Mouse (Mus musculus): Measurements from ENCODE around the gene Arglu1. TPM values are rescaled to one million over a fixed set of nuclear protein-coding genes. Genes with fewer than 3 reads are reported as not detected.
A peak's percentile ranks its signal among the peaks of the same experiment; 100 is the strongest.

Arglu1 gene
- polyA plus RNA-seq (2015; fragmentation: Nextera tagmentation; extraction: Ambion mirVana) = 181 and 192 TPM in 2 replicates

GRCm38 (mm10) chr8:8690146-8691092, at the start of gene Arglu1:
TSS of gene Arglu1 (minus strand) at chr8:8690521.
- Histone ChIP-seq H3K4me3 (replicated peaks; ENCODE audit: low read length) (peak within 1 kb of the TSS; percentile 85), H3K27me3 (replicated peaks; ENCODE audit: control insufficient read depth, insufficient read depth, low read length) (no peaks in the 10 kb centered on the region)

GRCm38 (mm10) chr8:8737271-8737670, 47.0 kb upstream of the Arglu1 start:
- Histone ChIP-seq H3K4me2 (ENCODE audit: low read length) (no peak overlapping the region), H3K9ac (replicated peaks; ENCODE audit: low read depth, low read length) (no peak overlapping the region), H3K4me1 (replicated peaks; ENCODE audit: control insufficient read depth, insufficient read depth, low read length) (no peaks in the 10 kb centered on the region), H3K36me3 (ENCODE audit: control insufficient read depth, insufficient read depth) (no peaks in the 10 kb centered on the region), H3K27ac (ENCODE audit: low read length) (no peak overlapping the region), H3K4me3 (replicated peaks; ENCODE audit: low read length) (no peak overlapping the region), H3K27me3 (replicated peaks; ENCODE audit: control insufficient read depth, insufficient read depth, low read length) (no peaks in the 10 kb centered on the region), H3K9me3 (ENCODE audit: control insufficient read depth, low read length) (no peaks in the 10 kb centered on the region)
- ATAC-seq = no peak
- 74% methylated on average over 3 of the region's 3 CpGs for WGBS

More at GRCm38 (mm10) chr8:8690146-8691092, at the start of gene Arglu1:
- Histone ChIP-seq H3K4me1 (replicated peaks; ENCODE audit: control insufficient read depth, insufficient read depth, low read length) (peaks cover 34% of the 10 kb centered on the region), H3K36me3 (ENCODE audit: control insufficient read depth, insufficient read depth) (no peaks in the 10 kb centered on the region), H3K9me3 (ENCODE audit: control insufficient read depth, low read length) (no peaks in the 10 kb centered on the region), H3K9ac (replicated peaks; ENCODE audit: low read depth, low read length) (peak within 1 kb of the TSS; percentile 97), H3K27ac (ENCODE audit: low read length) (peak within 1 kb of the TSS; percentile 96), H3K4me2 (ENCODE audit: low read length) (peak within 1 kb of the TSS; percentile 69)
- ATAC-seq = peak; percentile 97
- WGBS = under 1% methylated on average over 59 of the region's 81 CpGs

- Histone ChIP-seq H3K9ac (replicated peaks; ENCODE audit: low read depth, low read length) (no peak overlapping the region), H3K4me1 (replicated peaks; ENCODE audit: control insufficient read depth, insufficient read depth, low read length) (no peaks in the 10 kb centered on the region), H3K36me3 (ENCODE audit: control insufficient read depth, insufficient read depth) (no peaks in the 10 kb centered on the region), H3K9me3 (ENCODE audit: control insufficient read depth, low read length) (no peaks in the 10 kb centered on the region), H3K27ac (ENCODE audit: low read length) (no peak overlapping the region), H3K4me3 (replicated peaks; ENCODE audit: low read length) (no peak overlapping the region), H3K27me3 (replicated peaks; ENCODE audit: control insufficient read depth, insufficient read depth, low read length) (no peaks in the 10 kb centered on the region), H3K4me2 (ENCODE audit: low read length) (no peak overlapping the region)
- ATAC-seq = no peak
- 82% methylated on average over 8 of the region's 8 CpGs for WGBS
Measured at GRCm38 (mm10) chr8:8736826-8737225, 46.5 kb upstream of the Arglu1 start.

GRCm38 (mm10) chr8:8733804-8734203, 43.5 kb upstream of the Arglu1 start:
- 43% methylated on average over 4 of the region's 4 CpGs for WGBS
- no peaks in the 10 kb centered on the region for H3K9me3 ChIP-seq (ENCODE audit: control insufficient read depth, low read length)
- no peak for ATAC-seq
- H3K36me3 ChIP-seq (ENCODE audit: control insufficient read depth, insufficient read depth) = no peaks in the 10 kb centered on the region
- H3K9ac ChIP-seq (replicated peaks; ENCODE audit: low read depth, low read length) = no peak overlapping the region
- H3K4me2 ChIP-seq (ENCODE audit: low read length) = no peak overlapping the region
- H3K27ac ChIP-seq (ENCODE audit: low read length) = no peak overlapping the region
- H3K27me3 ChIP-seq (replicated peaks; ENCODE audit: control insufficient read depth, insufficient read depth, low read length) = no peaks in the 10 kb centered on the region
- no peak overlapping the region for H3K4me3 ChIP-seq (replicated peaks; ENCODE audit: low read length)
- H3K4me1 ChIP-seq (replicated peaks; ENCODE audit: control insufficient read depth, insufficient read depth, low read length) = no peaks in the 10 kb centered on the region

GRCm38 (mm10) chr8:8728643-8729042, 38.3 kb upstream of the Arglu1 start:
- Histone ChIP-seq H3K27ac (ENCODE audit: low read length) (no peak overlapping the region), H3K4me1 (replicated peaks; ENCODE audit: control insufficient read depth, insufficient read depth, low read length) (no peaks in the 10 kb centered on the region), H3K36me3 (ENCODE audit: control insufficient read depth, insufficient read depth) (no peaks in the 10 kb centered on the region), H3K4me3 (replicated peaks; ENCODE audit: low read length) (no peak overlapping the region), H3K27me3 (replicated peaks; ENCODE audit: control insufficient read depth, insufficient read depth, low read length) (no peaks in the 10 kb centered on the region), H3K9me3 (ENCODE audit: control insufficient read depth, low read length) (no peaks in the 10 kb centered on the region), H3K4me2 (ENCODE audit: low read length) (no peak overlapping the region), H3K9ac (replicated peaks; ENCODE audit: low read depth, low read length) (no peak overlapping the region)
- 85% methylated on average over 2 of the region's 2 CpGs for WGBS
- peak; percentile 61 for ATAC-seq

GRCm38 (mm10) chr8:8726547-8726946, 36.2 kb upstream of the Arglu1 start:
- no peak for ATAC-seq
- no peak overlapping the region for H3K27ac ChIP-seq (ENCODE audit: low read length)
- 56% methylated on average over 2 of the region's 2 CpGs for WGBS

GRCm38 (mm10) chr8:8704813-8705212, 14.5 kb upstream of the Arglu1 start:
- Histone ChIP-seq H3K27me3 (replicated peaks; ENCODE audit: control insufficient read depth, insufficient read depth, low read length) (no peaks in the 10 kb centered on the region), H3K27ac (ENCODE audit: low read length) (no peak overlapping the region), H3K9me3 (ENCODE audit: control insufficient read depth, low read length) (no peaks in the 10 kb centered on the region), H3K4me1 (replicated peaks; ENCODE audit: control insufficient read depth, insufficient read depth, low read length) (no peaks in the 10 kb centered on the region), H3K4me2 (ENCODE audit: low read length) (no peak overlapping the region), H3K9ac (replicated peaks; ENCODE audit: low read depth, low read length) (no peak overlapping the region), H3K36me3 (ENCODE audit: control insufficient read depth, insufficient read depth) (no peaks in the 10 kb centered on the region), H3K4me3 (replicated peaks; ENCODE audit: low read length) (no peak overlapping the region)
- ATAC-seq = no peak
- WGBS = 83% methylated on average over 9 of the region's 9 CpGs

More at GRCm38 (mm10) chr8:8726547-8726946, 36.2 kb upstream of the Arglu1 start:
- no peaks in the 10 kb centered on the region for H3K27me3 ChIP-seq (replicated peaks; ENCODE audit: control insufficient read depth, insufficient read depth, low read length)
- no peaks in the 10 kb centered on the region for H3K9me3 ChIP-seq (ENCODE audit: control insufficient read depth, low read length)
- no peak overlapping the region for H3K4me2 ChIP-seq (ENCODE audit: low read length)
- H3K9ac ChIP-seq (replicated peaks; ENCODE audit: low read depth, low read length) = no peak overlapping the region
- H3K36me3 ChIP-seq (ENCODE audit: control insufficient read depth, insufficient read depth) = no peaks in the 10 kb centered on the region
- no peaks in the 10 kb centered on the region for H3K4me1 ChIP-seq (replicated peaks; ENCODE audit: control insufficient read depth, insufficient read depth, low read length)
- H3K4me3 ChIP-seq (replicated peaks; ENCODE audit: low read length) = no peak overlapping the region

GRCm38 (mm10) chr8:8703668-8704067, 13.3 kb upstream of the Arglu1 start:
- 84% methylated on average over 2 of the region's 2 CpGs for WGBS
- no peak overlapping the region for H3K4me3 ChIP-seq (replicated peaks; ENCODE audit: low read length)
- H3K27ac ChIP-seq (ENCODE audit: low read length) = no peak overlapping the region
- H3K4me1 ChIP-seq (replicated peaks; ENCODE audit: control insufficient read depth, insufficient read depth, low read length) = no peaks in the 10 kb centered on the region
- no peaks in the 10 kb centered on the region for H3K9me3 ChIP-seq (ENCODE audit: control insufficient read depth, low read length)
- no peak for ATAC-seq
- no peaks in the 10 kb centered on the region for H3K27me3 ChIP-seq (replicated peaks; ENCODE audit: control insufficient read depth, insufficient read depth, low read length)
- no peak overlapping the region for H3K9ac ChIP-seq (replicated peaks; ENCODE audit: low read depth, low read length)
- no peaks in the 10 kb centered on the region for H3K36me3 ChIP-seq (ENCODE audit: control insufficient read depth, insufficient read depth)
- no peak overlapping the region for H3K4me2 ChIP-seq (ENCODE audit: low read length)

GRCm38 (mm10) chr8:8700821-8701220, 10.5 kb upstream of the Arglu1 start:
- Histone ChIP-seq H3K4me2 (ENCODE audit: low read length) (no peak overlapping the region), H3K27me3 (replicated peaks; ENCODE audit: control insufficient read depth, insufficient read depth, low read length) (no peaks in the 10 kb centered on the region), H3K4me3 (replicated peaks; ENCODE audit: low read length) (no peak overlapping the region), H3K4me1 (replicated peaks; ENCODE audit: control insufficient read depth, insufficient read depth, low read length) (no peaks in the 10 kb centered on the region), H3K9ac (replicated peaks; ENCODE audit: low read depth, low read length) (no peak overlapping the region), H3K9me3 (ENCODE audit: control insufficient read depth, low read length) (no peaks in the 10 kb centered on the region), H3K27ac (ENCODE audit: low read length) (no peak overlapping the region), H3K36me3 (ENCODE audit: control insufficient read depth, insufficient read depth) (no peaks in the 10 kb centered on the region)
- 93% methylated on average over 10 of the region's 10 CpGs for WGBS
- ATAC-seq = no peak

Data from forebrain, embryonic 16.5 days (tissue).